In genomic region chr12:72232826-72233790, GRCm38 (mm10) we compare ENCODE assay signal across 18 mouse cellular contexts. TPM values are rescaled to one million over a fixed set of nuclear protein-coding genes. Genes with fewer than 3 reads are reported as not detected.
DNase-seq lines count a peak whose midpoint lies in the region; ATAC-seq and TF ChIP-seq lines count a peak whose summit lies in the region.
"Had no signal": no experiment of that assay in that cellular context is flagged by ENCODE, and none has a peak within 500 bp of the region (broad histone marks: within the 10 kb centered on the region; RNA-seq: fewer than 3 reads in every experiment).

No protein-coding gene starts in this region.

- H3K9me3 ChIP-seq in hindbrain, embryonic 15.5 days, result no peaks in the 10 kb centered on the region
- H3K9me3 ChIP-seq in neural tube, embryonic 13.5 days, result no peaks in the 10 kb centered on the region
- no peaks in the 10 kb centered on the region for H3K9me3 ChIP-seq in heart, embryonic 11.5 days (replicated peaks; ENCODE audit: control insufficient read depth, low read length)
- H3K9me3 ChIP-seq: embryonic facial prominence, embryonic 13.5 days; liver, embryonic 13.5 days had no signal

- no peak for TF ChIP-seq POLR2A in cortical plate, adult 2 months (IDR thresholded peaks at IDR 0.05; ENCODE audit: extremely low read depth, insufficient read depth, low read length)

- no peak for ATAC-seq in hindbrain, embryonic 15.5 days (ENCODE audit: low FRiP score, low read depth)
- ATAC-seq in neural tube, embryonic 13.5 days (ENCODE audit: low read depth), result no peak
- no peak for ATAC-seq in heart, embryonic 11.5 days (replicated peaks; ENCODE audit: insufficient number of reproducible peaks, low FRiP score, low TSS enrichment)
- ATAC-seq: intestine, embryonic 16.5 days had no signal

- TF ChIP-seq CTCF in layer of hippocampus, adult 2 months (conservative IDR thresholded peaks at IDR 0.05), result no peak
- TF ChIP-seq CTCF in cortical plate, adult 2 months (IDR thresholded peaks at IDR 0.05; ENCODE audit: extremely low read depth, insufficient read depth, low read length), result no peak

- 43% methylated on average over 19 of the region's 19 CpGs for WGBS in hindbrain, embryonic 15.5 days
- 42% methylated on average over 19 of the region's 19 CpGs for WGBS in neural tube, embryonic 13.5 days
- 78% methylated on average over 19 of the region's 19 CpGs for WGBS in heart, embryonic 11.5 days (ENCODE audit: insufficient replicate concordance)

- peak overlapping the region; percentile 95 for H3K27ac ChIP-seq in layer of hippocampus, adult 2 months
- H3K27ac ChIP-seq in cortical plate, adult 2 months (ENCODE audit: insufficient read depth, low read length), result peak overlapping the region; percentile 46; the same call in 1 of the 2 replicates
- peak overlapping the region; percentile 98 for H3K27ac ChIP-seq in hindbrain, embryonic 15.5 days (replicated peaks)
- H3K27ac ChIP-seq in neural tube, embryonic 13.5 days (replicated peaks), result peak overlapping the region; percentile 96; the same call in 1 of the 2 replicates
- no peak overlapping the region for H3K27ac ChIP-seq in heart, embryonic 11.5 days (ENCODE audit: low read depth, low read length)
- H3K27ac ChIP-seq: embryonic facial prominence, embryonic 13.5 days; liver, embryonic 13.5 days had no signal

- H3K4me2 ChIP-seq in hindbrain, embryonic 15.5 days, result peak overlapping the region; percentile 74
- H3K4me2 ChIP-seq in neural tube, embryonic 13.5 days, result peak overlapping the region; percentile 88
- H3K4me2 ChIP-seq in heart, embryonic 11.5 days, result no peak overlapping the region
- H3K4me2 ChIP-seq: embryonic facial prominence, embryonic 13.5 days; liver, embryonic 13.5 days had no signal

- peak overlapping the region; percentile 99 for H3K9ac ChIP-seq in hindbrain, embryonic 15.5 days
- H3K9ac ChIP-seq in neural tube, embryonic 13.5 days, result peak overlapping the region; percentile 89
- no peak overlapping the region for H3K9ac ChIP-seq in heart, embryonic 11.5 days (ENCODE audit: low read depth, low read length)
- H3K9ac ChIP-seq: embryonic facial prominence, embryonic 13.5 days; liver, embryonic 13.5 days had no signal

- no peaks in the 10 kb centered on the region for H3K27me3 ChIP-seq in hindbrain, embryonic 15.5 days
- H3K27me3 ChIP-seq in neural tube, embryonic 13.5 days, result no peaks in the 10 kb centered on the region
- peaks cover 27% of the 10 kb centered on the region for H3K27me3 ChIP-seq in heart, embryonic 11.5 days (ENCODE audit: control insufficient read depth, insufficient read depth, low read length)

- H3K4me3 ChIP-seq in layer of hippocampus, adult 2 months, result peak overlapping the region; percentile 85
- H3K4me3 ChIP-seq in cortical plate, adult 2 months (ENCODE audit: insufficient read depth, low read length), result peak overlapping the region; percentile 84
- H3K4me3 ChIP-seq in hindbrain, embryonic 15.5 days, result peak overlapping the region; percentile 72
- H3K4me3 ChIP-seq in neural tube, embryonic 13.5 days, result peak overlapping the region; percentile 74
- H3K4me3 ChIP-seq in heart, embryonic 11.5 days (ENCODE audit: low read depth, low read length), result no peak overlapping the region
- H3K4me3 ChIP-seq: embryonic facial prominence, embryonic 13.5 days; liver, embryonic 13.5 days; myocyte had no signal

- H3K4me1 ChIP-seq in cortical plate, adult 2 months (ENCODE audit: control insufficient read depth, insufficient read depth, low read length), result peaks cover 10% of the 10 kb centered on the region
- peaks cover 70% of the 10 kb centered on the region for H3K4me1 ChIP-seq in hindbrain, embryonic 15.5 days (replicated peaks)
- H3K4me1 ChIP-seq in neural tube, embryonic 13.5 days (replicated peaks), result peaks cover 63% of the 10 kb centered on the region
- no peaks in the 10 kb centered on the region for H3K4me1 ChIP-seq in heart, embryonic 11.5 days (ENCODE audit: control insufficient read depth, insufficient read depth, low read length)
- H3K4me1 ChIP-seq: liver, embryonic 13.5 days had no signal

- no peaks in the 10 kb centered on the region for H3K36me3 ChIP-seq in hindbrain, embryonic 15.5 days
- peaks cover 4% of the 10 kb centered on the region; the same call in 1 of the 2 replicates for H3K36me3 ChIP-seq in neural tube, embryonic 13.5 days
- H3K36me3 ChIP-seq in heart, embryonic 11.5 days (ENCODE audit: control insufficient read depth, insufficient read depth, low read length), result no peaks in the 10 kb centered on the region
- H3K36me3 ChIP-seq: embryonic facial prominence, embryonic 13.5 days; liver, embryonic 13.5 days had no signal

- DNase-seq in layer of hippocampus, adult 2 months (ENCODE audit: low spot score in 2 of 2), result no peak
- DNase-seq in layer of hippocampus, postnatal 10 days (ENCODE audit: low spot score in 2 of 2), result no peak
- DNase-seq in B cell, adult 2 months, result no peak
- DNase-seq in spleen, postnatal 4 days (ENCODE audit: low spot score in 2 of 2), result no peak
- DNase-seq: kidney, postnatal 36 days; liver, embryonic 13.5 days; thymus, postnatal 4 days had no signal

RNA-seq across cellular contexts. Expression of gene Ccdc175, which starts 48.3 kb away (rescaled TPM):
- total RNA-seq in layer of hippocampus, adult 2 months (2021), result not detected
- total RNA-seq in layer of hippocampus, postnatal 10 days (2021), result not detected
- not detected in 2 replicates for polyA plus RNA-seq in cortical plate, adult 2 months (2012; rRNA removed)
- polyA plus RNA-seq in hindbrain, embryonic 15.5 days (2015; fragmentation: Nextera tagmentation; extraction: Ambion mirVana), result 0.12 TPM in 1 of 2 replicates, not detected in the other
- not detected in 2 replicates for polyA plus RNA-seq in neural tube, embryonic 13.5 days (2015; fragmentation: Nextera tagmentation; extraction: Ambion mirVana)
- polyA plus RNA-seq in heart, embryonic 11.5 days (2014; fragmentation: Nextera tagmentation; extraction: Ambion mirVana), result not detected in 2 replicates
- total RNA-seq: left cerebral cortex, postnatal 14 days had no signal
- polyA plus RNA-seq: C2C12; embryonic facial prominence, embryonic 13.5 days; heart, embryonic 14.5 days; intestine, embryonic 16.5 days; liver, embryonic 13.5 days; myocyte; stomach, embryonic 14.5 days had no signal
